Mouse (Mus musculus): Measurements from ENCODE around the gene Scaper.

Gene Scaper

DNA sequence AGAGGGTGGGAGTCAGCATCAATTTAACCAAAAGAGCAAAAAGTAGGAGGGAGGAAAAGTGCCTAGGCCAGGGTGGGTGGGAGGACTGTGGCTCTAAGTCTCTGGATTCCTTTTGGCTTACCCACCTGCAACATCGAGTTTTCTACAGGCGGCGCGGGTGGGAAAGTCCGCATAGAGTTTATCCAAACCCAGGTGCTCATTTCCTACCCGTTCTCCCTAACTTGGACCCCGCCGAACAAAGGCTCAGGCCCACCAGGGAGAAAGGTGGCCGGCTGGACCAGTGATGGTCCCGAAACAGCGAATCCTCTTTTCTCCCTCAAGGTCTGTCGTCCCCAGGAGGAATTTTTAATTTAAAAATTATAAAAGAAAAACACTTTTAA is 397.5 kb downstream of the Scaper start:
- DNase-seq (ENCODE audit: low read depth): no peak

DNA sequence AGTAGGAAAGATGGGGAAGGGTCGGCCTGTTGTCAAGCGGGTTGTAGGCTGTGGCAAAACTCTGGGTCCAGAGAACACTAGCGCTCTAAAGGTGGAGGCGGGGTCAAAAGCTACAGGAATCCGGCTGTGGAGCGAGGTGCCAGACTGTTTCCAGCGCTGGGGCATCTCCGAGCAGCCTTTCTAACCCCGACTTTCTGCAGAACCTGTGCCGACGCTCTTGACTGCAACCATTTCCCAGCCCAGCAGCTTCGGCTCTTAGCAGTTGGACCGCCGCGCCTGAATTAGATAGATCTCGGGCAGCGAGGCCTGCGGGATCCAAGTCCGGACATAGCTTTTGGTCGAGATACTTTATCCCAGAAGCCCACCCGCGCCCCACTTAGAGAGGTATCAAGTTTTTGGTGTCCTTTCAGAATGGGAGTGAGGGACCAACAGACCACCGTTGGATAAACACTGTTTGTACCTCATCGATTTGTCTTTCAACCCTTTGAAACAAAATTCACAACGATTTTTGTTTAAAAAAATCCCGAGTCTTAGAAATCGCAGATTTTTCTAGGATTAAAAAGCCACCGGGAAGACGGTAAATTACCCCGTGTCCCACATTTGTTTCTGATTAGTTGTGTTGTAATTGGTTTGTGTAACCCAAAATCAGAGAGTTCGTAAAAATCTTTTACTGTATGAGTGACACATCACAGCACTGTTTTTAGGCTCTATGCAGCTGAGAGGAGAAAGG is 398.1 kb downstream of the Scaper start:
- DNase-seq (ENCODE audit: low read depth): no peak

GRCm38 (mm10) chr9:55539006-55539405 is 398.9 kb downstream of the Scaper start:
- DNase-seq (ENCODE audit: low read depth): no peak

DNA sequence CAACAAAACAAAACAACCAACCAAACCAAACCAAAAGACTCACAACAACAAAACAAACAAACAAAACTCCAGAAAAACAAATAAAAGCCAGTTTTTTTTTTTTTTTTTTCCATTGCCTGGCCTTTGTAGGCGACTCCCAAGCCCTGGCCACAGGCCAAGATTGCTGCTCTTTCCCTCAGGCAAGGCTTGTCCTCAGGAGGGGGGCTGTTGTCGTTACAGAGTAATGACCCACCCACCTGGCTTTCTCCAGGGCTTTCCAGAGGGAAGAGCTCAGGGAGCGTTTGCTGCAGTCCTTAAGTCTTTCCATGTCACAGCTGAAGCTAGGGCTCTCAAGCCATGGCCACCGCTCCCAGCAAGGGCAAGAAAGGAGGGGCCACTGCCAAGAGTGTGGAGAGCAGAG is 399.5 kb downstream of the Scaper start, which contains the start of gene Isl2:
TSS of gene Isl2 (plus strand) at position 296 of the 400 bp plus-strand sequence.
- no peak for DNase-seq (ENCODE audit: low read depth)

DNA sequence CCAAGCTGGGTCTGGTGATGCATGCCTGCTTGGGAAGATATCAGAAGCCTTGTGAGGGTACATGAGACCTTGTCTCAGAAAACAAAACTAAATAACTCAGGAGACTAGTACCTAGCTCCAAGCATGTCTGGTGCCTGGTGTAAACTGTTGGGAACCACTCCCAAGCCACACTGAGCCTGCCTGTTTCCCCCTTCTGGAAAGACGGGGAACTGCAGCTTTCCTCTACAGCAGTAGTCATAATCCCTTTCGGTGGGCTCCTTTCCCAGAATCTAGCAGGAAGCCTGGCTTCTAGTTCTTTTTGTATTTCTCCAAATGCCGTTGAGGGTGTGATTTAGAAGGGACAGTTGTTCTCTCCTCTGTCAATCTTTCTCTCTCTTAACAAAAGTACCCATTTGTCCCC is 402.0 kb downstream of the Scaper start:
- DNase-seq (ENCODE audit: low read depth): no peak

DNA sequence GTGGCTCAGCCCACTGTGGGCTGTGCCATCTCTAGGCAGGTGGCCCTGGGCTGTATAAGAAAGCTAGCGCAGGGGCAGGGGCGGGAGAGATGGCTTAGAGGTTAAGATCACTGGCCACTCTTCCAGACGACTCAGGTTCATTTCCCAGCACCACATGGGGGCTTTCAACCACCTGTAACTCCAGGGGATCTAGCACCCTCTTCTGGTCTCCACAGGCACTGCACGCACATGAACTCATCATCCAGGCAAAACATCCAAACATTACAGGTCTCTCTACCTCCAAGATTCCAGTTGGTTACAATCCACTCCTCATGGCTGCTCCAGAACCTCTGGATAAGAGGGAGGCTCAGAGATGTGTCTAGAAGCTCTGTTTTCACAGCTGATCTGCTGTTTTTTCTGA is 412.2 kb downstream of the Scaper start:
- DNase-seq (ENCODE audit: low read depth): no peak

GRCm38 (mm10) chr9:55512027-55512543 is 425.8 kb downstream of the Scaper start, which contains the start of gene Etfa:
Gene Etfa (minus strand): TSS chr9:55512243.
- peak; percentile 97 for DNase-seq (ENCODE audit: low read depth)

DNA sequence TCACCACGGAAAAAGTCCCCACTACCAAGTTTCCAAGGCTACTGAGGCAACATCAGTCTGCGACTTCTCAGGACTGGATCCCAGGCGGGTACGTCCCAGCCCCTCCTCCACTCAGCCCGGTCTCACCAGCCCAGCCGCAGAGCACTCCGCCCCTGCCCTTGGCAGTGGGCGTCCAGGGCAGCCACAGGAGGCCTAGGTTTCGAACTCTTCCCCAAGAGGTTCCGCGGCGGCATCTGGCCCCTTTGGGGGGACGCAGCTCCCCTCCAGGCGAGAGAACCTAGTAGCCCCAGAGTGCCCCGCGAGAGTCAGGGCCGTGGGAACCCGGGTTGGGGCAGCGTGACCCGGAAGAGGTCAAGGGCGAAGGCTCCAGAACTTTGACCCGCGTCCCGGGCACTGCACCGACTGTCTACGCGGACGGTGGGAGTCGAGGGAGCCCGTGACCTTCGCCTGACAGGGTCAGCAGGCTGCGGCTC is 426.4 kb downstream of the Scaper start:
- peak; percentile 41 for DNase-seq (ENCODE audit: low read depth)

DNA sequence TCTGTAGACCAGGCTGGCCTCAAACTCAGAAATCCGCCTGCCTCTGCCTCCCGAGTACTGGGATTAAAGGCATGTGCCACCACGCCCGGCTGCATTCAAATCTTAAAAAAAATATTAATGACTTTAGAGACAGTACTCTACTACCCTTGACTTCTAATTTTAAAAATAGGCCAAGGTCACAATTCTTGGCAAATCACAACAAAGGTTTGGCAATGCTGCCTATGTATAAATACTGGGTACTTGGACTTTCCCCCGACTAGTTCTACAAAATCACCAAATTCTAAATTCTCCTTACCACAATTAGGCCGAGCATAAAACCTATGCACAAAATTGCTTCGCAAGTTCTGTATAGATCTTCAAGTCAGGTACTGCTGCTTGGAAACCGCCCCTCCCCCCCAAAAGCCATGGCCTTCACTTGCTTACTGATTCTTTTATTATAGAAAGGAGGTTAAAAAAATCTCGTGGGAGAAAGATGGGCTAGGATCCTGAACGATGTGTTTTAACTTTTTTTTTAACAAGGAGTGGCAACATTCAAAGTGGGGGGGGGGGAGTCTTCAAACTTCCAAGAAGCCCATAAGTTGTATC is 427.2 kb downstream of the Scaper start:
- no peak for DNase-seq (ENCODE audit: low read depth)

DNA sequence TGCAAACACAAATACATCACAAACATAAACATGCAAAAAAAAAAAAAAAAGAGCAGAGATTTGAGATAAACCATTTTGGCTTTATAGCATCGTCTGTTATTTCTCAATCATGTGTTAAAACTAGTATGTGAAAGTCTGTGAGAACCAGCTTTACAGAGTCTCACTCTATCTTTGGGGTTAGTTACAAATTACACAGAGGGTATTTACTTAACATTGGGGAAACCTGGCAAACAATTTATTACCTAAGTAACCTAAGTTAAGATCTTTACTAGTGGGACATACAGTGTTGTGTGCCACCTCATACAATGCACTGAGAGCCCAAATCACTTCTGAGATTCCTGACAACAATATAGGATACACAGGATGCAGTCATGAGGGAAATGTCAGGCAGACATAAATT is 428.2 kb downstream of the Scaper start:
- no peak for DNase-seq (ENCODE audit: low read depth)

DNA sequence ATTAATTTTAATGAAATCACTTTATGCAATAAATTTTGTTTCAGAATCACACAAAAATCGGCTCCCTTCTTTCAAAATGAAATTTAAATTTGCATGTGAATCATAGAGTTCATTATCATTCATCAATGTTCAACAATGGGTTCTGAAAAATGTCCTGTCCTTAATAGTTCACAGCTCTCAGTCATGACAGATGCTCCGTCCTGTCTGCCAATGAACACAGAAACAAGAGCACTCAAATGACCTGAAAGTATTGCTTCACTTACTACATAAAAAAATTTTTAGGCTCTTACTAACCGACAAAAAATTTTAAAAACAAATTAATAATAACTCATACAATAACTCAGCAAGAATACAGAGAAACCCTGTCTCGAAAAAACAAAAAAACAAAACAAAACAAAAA is 429.2 kb downstream of the Scaper start:
- DNase-seq (ENCODE audit: low read depth): no peak

DNA sequence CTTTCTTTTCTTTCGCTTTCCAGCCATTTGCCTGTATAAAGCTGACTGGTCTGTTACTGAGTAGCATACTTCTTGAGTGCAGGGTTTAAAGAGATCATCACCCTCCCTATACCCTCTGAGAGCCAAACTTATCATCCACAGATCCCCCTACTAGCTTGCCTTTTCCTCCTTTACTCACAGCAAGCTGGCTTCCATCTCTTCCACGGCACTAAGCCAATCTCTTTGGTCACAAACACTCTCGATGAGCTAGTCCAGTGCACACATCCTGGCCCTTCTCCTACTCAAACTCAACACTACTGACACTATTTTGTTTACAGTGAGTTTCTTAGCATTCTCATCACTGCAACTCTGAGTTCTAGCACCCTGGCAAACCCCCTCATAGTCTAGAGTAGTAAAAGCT is 430.0 kb downstream of the Scaper start:
- DNase-seq (ENCODE audit: low read depth): no peak

Measured in c-Kit-positive CD71-negative TER-119-negative erythroid progenitor cells, embryonic 14.5 days (primary cell).